Mouse (Mus musculus) intestine, postnatal 0 days (tissue): Measurements from ENCODE around the gene Trpm6. TPM values are rescaled to one million over a fixed set of nuclear protein-coding genes. Genes with fewer than 3 reads are reported as not detected.

ENCODE experiments used
- ATAC-seq: fragments of 200-750 bp; cut with Nextera tagmentation; 2 replicates; pipeline ENCODE4 v1.8.0; 2017; ENCODE audit warnings: mild to moderate bottlenecking, moderate TSS enrichment, moderate library complexity
- H3K27ac ChIP-seq: fragments of 300-500 bp; sonication (generic); 2 replicates; pipeline ENCODE4 v1.5.1; 2014; ENCODE audit warnings: mild to moderate bottlenecking, low read depth, low read length, moderate library complexity
- H3K27me3 ChIP-seq: fragments of 300-500 bp; sonication (generic); replicated peaks from 2 replicates; pipeline ENCODE4 v1.6.1; 2014; ENCODE audit warnings: low read length, mixed read lengths; ENCODE audit not compliant: control insufficient read depth, insufficient read depth
- H3K36me3 ChIP-seq: fragments of 300-500 bp; sonication (generic); 2 replicates; pipeline ENCODE4 v1.6.1; 2014; ENCODE audit warnings: mild to moderate bottlenecking, moderate library complexity; ENCODE audit not compliant: control insufficient read depth, insufficient read depth
- H3K4me1 ChIP-seq: fragments of 300-500 bp; sonication (generic); replicated peaks from 2 replicates; pipeline ENCODE4 v1.6.1; 2014; ENCODE audit warnings: antibody characterized with exemption, low read length, mixed read lengths; ENCODE audit not compliant: control insufficient read depth, insufficient read depth
- H3K4me2 ChIP-seq: fragments of 300-500 bp; sonication (generic); replicated peaks from 2 replicates; pipeline ENCODE4 v1.6.1; 2014; ENCODE audit warnings: low read depth, mild to moderate bottlenecking, moderate library complexity
- H3K4me3 ChIP-seq: fragments of 300-500 bp; sonication (generic); 2 replicates; pipeline ENCODE4 v1.5.1; 2014; ENCODE audit warnings: low read depth, low read length
- H3K9ac ChIP-seq: fragments of 300-500 bp; sonication (generic); 2 replicates; pipeline ENCODE4 v1.6.1; 2014; ENCODE audit warnings: mild to moderate bottlenecking, low read depth, low read length
- H3K9me3 ChIP-seq: fragments of 300-500 bp; sonication (generic); 2 replicates; pipeline ENCODE4 v1.6.1; 2016; ENCODE audit warnings: mixed run types; ENCODE audit not compliant: control insufficient read depth
- CTCF ChIP-seq: sonication (generic); IDR thresholded peaks from 2 replicates; pipeline ENCODE4 v1.5.1; 2016; ENCODE audit warnings: low read depth, mild to moderate bottlenecking, control low read depth, antibody characterized with exemption, moderate library complexity
- WGBS: fragments of 180-500 bp; shearing (Covaris S2); extraction: QIAGEN DNeasy Blood & Tissue Kit; methylation state at CpG from one replicate; pipeline ENCODE4 v1.1.7; 2014; 5-methylcytosine and 5-hydroxymethylcytosine counted together
- polyA plus RNA-seq: library from polyadenylated mRNA; unstranded; fragments of >200 nt; fragmentation: Nextera tagmentation; extraction: Ambion mirVana; gene quantifications from 2 replicates; pipeline ENCODE4 v1.2.1, GENCODE M21; 2015

Trpm6 gene
- polyA plus RNA-seq, 1 experiment from 2014 or later = 0.08 TPM

DNA sequence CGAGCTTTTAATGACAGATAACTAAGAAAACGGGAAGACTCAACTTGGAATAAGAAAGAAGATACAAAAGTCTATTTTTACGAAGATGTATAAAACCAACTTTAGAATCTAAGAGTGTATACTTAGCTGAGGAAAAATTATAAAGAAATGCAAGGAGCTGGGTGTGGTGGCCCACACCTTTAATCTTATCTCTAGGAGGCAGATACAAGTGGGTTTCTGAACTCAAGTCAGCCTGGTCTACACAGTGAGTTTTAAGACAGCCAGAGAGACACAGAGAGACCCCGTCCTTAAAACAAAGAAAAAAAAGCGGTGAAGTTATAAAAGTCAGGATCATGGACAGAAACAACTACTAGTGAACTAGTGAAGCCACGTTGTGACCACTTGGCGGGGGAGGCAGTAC is 10.6 kb upstream of the Trpm6 start:
- no peak overlapping the region for H3K27ac ChIP-seq
- H3K27me3 ChIP-seq = peaks cover 15% of the 10 kb centered on the region; the same call in 1 of the 2 replicates
- TF ChIP-seq CTCF = no peak
- H3K4me2 ChIP-seq = no peak overlapping the region
- no peaks in the 10 kb centered on the region for H3K4me1 ChIP-seq
- H3K9me3 ChIP-seq = no peaks in the 10 kb centered on the region
- no peak overlapping the region for H3K9ac ChIP-seq
- WGBS = 66% methylated on average over 7 of the region's 7 CpGs
- no peak overlapping the region for H3K4me3 ChIP-seq
- no peaks in the 10 kb centered on the region for H3K36me3 ChIP-seq
- ATAC-seq = no peak

DNA sequence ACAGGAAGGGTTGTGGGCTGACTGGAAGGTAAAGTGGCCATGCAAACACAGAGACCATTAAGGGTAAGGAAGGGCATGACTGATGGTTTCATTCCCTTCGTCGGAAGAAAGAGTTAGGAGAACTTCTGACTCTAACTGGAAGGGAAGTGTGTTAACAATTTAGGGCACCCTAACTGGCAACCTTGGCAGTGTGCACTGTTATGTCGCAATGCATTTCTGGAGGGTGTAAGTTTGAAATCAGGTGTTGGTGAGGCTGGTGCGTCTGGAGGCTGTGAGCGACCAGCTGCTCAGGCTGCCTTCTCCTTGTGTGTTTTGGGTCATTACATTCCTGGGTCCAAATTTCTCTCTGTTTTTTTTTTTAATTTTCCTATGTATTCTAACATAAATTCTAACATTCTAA is 5.8 kb upstream of the Trpm6 start:
- 77% methylated on average over 5 of the region's 5 CpGs for WGBS
- Histone ChIP-seq H3K27ac (no peak overlapping the region), H3K27me3 (0 out of 2 replicates have a peak, but pooled peaks cover 8% of the 10 kb centered on the region), H3K4me3 (no peak overlapping the region), H3K9me3 (no peaks in the 10 kb centered on the region), H3K4me2 (no peak overlapping the region), H3K36me3 (no peaks in the 10 kb centered on the region), H3K4me1 (no peaks in the 10 kb centered on the region), H3K9ac (no peak overlapping the region)
- no peak for TF ChIP-seq CTCF
- ATAC-seq = no peak

DNA sequence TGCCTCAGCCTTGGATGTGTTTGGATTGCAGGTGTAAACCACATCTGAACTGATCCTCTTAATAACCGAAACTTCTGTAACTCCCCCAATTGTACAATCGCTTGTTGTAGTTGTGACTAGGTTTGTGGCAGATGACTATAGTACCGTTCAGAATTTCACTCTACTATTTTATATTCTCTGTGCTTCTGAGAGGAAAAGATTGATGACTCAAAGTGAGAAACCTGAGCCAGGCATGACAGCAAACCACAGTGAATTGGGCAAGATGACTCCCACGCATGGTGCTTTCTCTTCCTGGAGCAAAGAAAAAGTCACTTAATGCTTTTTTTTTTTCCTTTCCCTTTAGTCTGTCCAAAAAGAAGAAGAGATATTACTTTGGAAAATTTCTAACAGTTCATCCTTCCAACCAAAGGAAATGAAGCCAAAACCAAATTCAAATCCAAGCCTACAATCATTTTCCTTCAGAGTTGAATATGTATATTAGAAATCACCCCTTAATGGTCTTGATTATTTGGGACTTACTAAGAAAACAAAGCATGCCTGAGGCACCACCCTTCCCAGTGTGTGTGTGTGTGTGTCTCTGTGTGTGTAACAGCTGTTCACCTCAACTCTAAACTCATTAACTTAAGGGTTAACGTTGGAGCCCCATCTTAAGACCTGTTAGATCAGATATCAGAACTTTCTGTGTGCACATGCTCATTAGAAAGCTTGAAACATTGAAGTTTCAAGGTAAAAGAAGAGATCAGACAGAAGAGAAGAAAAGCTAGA is 3.0 kb upstream of the Trpm6 start:
- Histone ChIP-seq H3K4me2 (no peak overlapping the region), H3K9ac (no peak overlapping the region), H3K36me3 (no peaks in the 10 kb centered on the region), H3K27me3 (0 out of 2 replicates have a peak, but pooled peaks cover 8% of the 10 kb centered on the region), H3K4me3 (no peak overlapping the region), H3K9me3 (no peaks in the 10 kb centered on the region), H3K4me1 (no peaks in the 10 kb centered on the region), H3K27ac (no peak overlapping the region)
- no peak for TF ChIP-seq CTCF
- WGBS = 88% methylated on average over 5 of the region's 5 CpGs
- ATAC-seq = no peak

DNA sequence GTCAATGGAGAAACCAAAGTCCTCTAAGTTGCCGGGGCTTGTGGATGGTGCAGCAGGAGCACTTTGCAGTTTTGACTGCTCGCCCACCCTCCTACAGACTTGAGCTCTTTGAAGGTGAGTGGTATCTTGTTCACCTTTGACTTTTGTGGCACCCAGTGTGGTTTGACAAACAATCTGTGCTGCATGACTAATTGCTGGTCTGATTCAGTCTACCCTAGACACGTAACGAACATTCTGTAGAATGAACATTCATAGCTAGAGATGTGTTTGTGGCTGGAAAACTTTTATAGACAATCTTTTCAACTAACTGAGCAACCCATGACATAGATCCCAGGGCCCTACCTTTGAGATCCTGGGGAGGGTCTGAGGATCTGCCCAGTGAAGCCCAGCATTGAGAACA is 2.4 kb upstream of the Trpm6 start:
- no peak for ATAC-seq
- no peaks in the 10 kb centered on the region for H3K36me3 ChIP-seq
- 0 out of 2 replicates have a peak, but pooled peaks cover 5% of the 10 kb centered on the region for H3K27me3 ChIP-seq
- H3K4me1 ChIP-seq = no peaks in the 10 kb centered on the region
- no peak overlapping the region for H3K4me2 ChIP-seq
- no peaks in the 10 kb centered on the region for H3K9me3 ChIP-seq
- no peak overlapping the region for H3K27ac ChIP-seq
- 89% methylated on average over 4 of the region's 4 CpGs for WGBS
- no peak overlapping the region for H3K9ac ChIP-seq
- no peak for TF ChIP-seq CTCF
- no peak overlapping the region for H3K4me3 ChIP-seq

DNA sequence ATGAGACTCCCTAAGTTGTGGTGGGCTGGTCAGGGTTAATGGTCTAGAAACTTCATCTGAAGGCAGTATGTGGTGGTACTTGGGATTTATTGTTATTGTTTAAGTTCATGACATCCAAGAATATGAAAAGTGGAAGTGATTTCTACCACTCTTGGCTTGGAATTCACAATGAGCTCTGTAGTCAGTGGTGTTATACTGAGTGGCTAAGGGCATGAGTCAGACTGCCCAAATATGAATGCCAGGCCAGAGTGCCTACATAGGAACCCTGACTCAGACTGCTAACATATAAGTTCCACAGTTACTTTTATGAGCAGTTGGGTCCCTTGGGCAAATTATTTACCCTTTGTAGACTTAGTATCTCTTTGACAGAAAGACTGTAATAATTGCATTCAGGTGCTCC is 7.4 kb downstream of the Trpm6 start:
- ATAC-seq = no peak
- Histone ChIP-seq H3K27ac (no peak overlapping the region), H3K4me2 (no peak overlapping the region), H3K4me3 (no peak overlapping the region), H3K4me1 (no peaks in the 10 kb centered on the region), H3K9ac (no peak overlapping the region), H3K36me3 (no peaks in the 10 kb centered on the region), H3K27me3 (no peaks in the 10 kb centered on the region), H3K9me3 (no peaks in the 10 kb centered on the region)
- TF ChIP-seq CTCF = no peak

DNA sequence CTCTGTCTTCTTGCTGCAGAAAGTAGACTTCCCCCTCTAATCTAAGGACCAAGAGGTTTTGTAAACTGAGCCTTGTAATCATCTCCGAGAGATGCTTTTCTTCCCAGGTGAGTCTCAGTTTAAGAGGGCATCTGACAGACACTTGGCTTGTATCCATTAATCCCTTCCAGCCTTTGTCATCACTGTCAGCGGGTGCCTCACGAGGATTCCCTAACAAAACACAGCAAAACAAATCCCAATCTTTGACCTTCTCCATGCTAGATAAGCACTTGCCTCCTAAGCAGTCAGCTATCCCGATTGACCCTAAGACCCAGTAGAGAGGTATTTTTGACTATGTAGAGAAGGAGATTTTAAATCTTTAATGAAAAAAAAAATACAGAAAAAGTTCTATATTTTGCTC is 7.9 kb downstream of the Trpm6 start:
- no peaks in the 10 kb centered on the region for H3K36me3 ChIP-seq
- H3K9ac ChIP-seq = no peak overlapping the region
- TF ChIP-seq CTCF = no peak
- H3K4me1 ChIP-seq = no peaks in the 10 kb centered on the region
- ATAC-seq = no peak
- 52% methylated on average over 4 of the region's 4 CpGs for WGBS
- no peaks in the 10 kb centered on the region for H3K9me3 ChIP-seq
- H3K4me3 ChIP-seq = no peak overlapping the region
- no peaks in the 10 kb centered on the region for H3K27me3 ChIP-seq
- H3K27ac ChIP-seq = no peak overlapping the region
- no peak overlapping the region for H3K4me2 ChIP-seq
